ENCODE assay signal across 13 mouse cellular contexts in the genomic region with DNA sequence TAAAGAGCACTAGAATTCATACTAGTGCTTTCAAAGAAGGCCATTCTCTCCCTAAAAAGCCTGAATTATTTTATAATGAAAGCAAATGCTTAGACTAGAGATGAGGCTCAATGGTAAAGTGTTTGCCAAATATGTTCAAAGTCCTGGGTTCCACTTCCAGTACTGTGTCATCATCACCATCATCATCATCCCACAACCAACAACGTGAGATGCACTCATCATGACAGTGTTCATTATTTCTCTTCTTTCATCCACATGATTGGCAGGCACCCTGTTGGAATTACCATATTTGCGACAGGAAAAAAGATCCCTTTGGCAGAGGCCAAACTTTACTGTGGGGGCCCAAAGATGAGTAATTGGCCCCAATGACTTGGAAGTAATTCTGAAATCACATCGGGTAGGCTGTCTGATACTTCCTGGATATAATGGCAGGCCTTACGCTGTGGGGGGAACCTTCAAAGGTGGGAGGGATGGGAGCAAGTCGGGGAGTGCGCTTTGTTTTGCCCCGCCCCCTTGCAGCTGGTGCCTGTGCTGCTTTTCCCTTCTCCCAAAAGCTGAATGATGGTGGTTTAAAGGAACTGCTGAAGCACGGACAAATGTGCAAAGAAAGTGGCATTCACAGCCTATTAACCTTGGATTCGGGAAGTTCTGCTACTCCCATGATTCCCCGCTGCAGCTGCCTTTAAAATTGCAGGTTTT. TPM values are rescaled to one million over a fixed set of nuclear protein-coding genes. Genes with fewer than 3 reads are reported as not detected.
DNase-seq lines count a peak whose midpoint lies in the region; ATAC-seq and TF ChIP-seq lines count a peak whose summit lies in the region.
"Had no signal": no experiment of that assay in that cellular context is flagged by ENCODE, and none has a peak within 500 bp of the region (broad histone marks: within the 10 kb centered on the region; RNA-seq: fewer than 3 reads in every experiment).

No protein-coding gene starts in this region.

- no peak overlapping the region for H3K9ac ChIP-seq in neural tube, embryonic 11.5 days (ENCODE audit: low read length)
- H3K9ac ChIP-seq in forebrain, postnatal 0 days: no peak overlapping the region
- H3K9ac ChIP-seq: lung, embryonic 14.5 days; stomach, embryonic 15.5 days had no signal

- ATAC-seq in neural tube, embryonic 11.5 days (ENCODE audit: insufficient read depth, low FRiP score, low TSS enrichment): no peak; the same call in 1 of the 2 replicates
- peak; percentile 66 for ATAC-seq in forebrain, postnatal 0 days
- no peak for ATAC-seq in CD4-positive, CD25-positive, alpha-beta regulatory T cell, adult 4 months

- no peaks in the 10 kb centered on the region for H3K36me3 ChIP-seq in neural tube, embryonic 11.5 days (ENCODE audit: control insufficient read depth, insufficient read depth, low read length)
- H3K36me3 ChIP-seq in forebrain, postnatal 0 days (ENCODE audit: insufficient read depth): no peaks in the 10 kb centered on the region
- H3K36me3 ChIP-seq: stomach, embryonic 15.5 days had no signal

- no peaks in the 10 kb centered on the region for H3K4me1 ChIP-seq in neural tube, embryonic 11.5 days (ENCODE audit: control insufficient read depth, insufficient read depth, low read length)
- no peaks in the 10 kb centered on the region for H3K4me1 ChIP-seq in forebrain, postnatal 0 days (ENCODE audit: insufficient read depth)
- H3K4me1 ChIP-seq: stomach, embryonic 15.5 days had no signal

- H3K4me2 ChIP-seq in neural tube, embryonic 11.5 days (ENCODE audit: low read depth): no peak overlapping the region
- no peak overlapping the region for H3K4me2 ChIP-seq in forebrain, postnatal 0 days (ENCODE audit: low read depth)
- H3K4me2 ChIP-seq: lung, embryonic 14.5 days; stomach, embryonic 15.5 days had no signal

- 0 out of 2 replicates have a peak overlapping the region, but pooled peaks have one; percentile 15 for H3K4me3 ChIP-seq in gastrocnemius, adult 2 months
- H3K4me3 ChIP-seq in neural tube, embryonic 11.5 days (ENCODE audit: low read depth, low read length): no peak overlapping the region
- no peak overlapping the region for H3K4me3 ChIP-seq in forebrain, postnatal 0 days (ENCODE audit: low read depth, low read length)
- H3K4me3 ChIP-seq: stomach, embryonic 15.5 days had no signal

- no peak overlapping the region for H3K27ac ChIP-seq in gastrocnemius, adult 2 months
- no peak overlapping the region for H3K27ac ChIP-seq in neural tube, embryonic 11.5 days (ENCODE audit: low read depth, low read length)
- H3K27ac ChIP-seq in forebrain, postnatal 0 days (ENCODE audit: low read depth, low read length): no peak overlapping the region
- H3K27ac ChIP-seq: stomach, embryonic 15.5 days had no signal

- WGBS in neural tube, embryonic 11.5 days: 23% methylated on average over 10 of the region's 10 CpGs
- WGBS in forebrain, postnatal 0 days: 10% methylated on average over 10 of the region's 10 CpGs

- DNase-seq in gastrocnemius, adult 2 months: no peak
- no peak for DNase-seq in gastrocnemius, postnatal 14 days
- DNase-seq in neural tube, embryonic 11.5 days (ENCODE audit: low spot score): peak; percentile 34
- no peak for DNase-seq in neural tube, embryonic 10.5 days (ENCODE audit: extremely low spot score, low spot score)
- peak; percentile 36 for DNase-seq in forebrain, postnatal 0 days
- peak; percentile 37 for DNase-seq in retina, embryonic 14.5 days (ENCODE audit: low spot score)
- DNase-seq in MN1 (ENCODE audit: low spot score): no peak
- DNase-seq: adrenal gland, postnatal 36 days; cerebellum, adult 9-11 months; gastrocnemius, postnatal 25 days; lung, embryonic 14.5 days had no signal

- no peaks in the 10 kb centered on the region for H3K27me3 ChIP-seq in neural tube, embryonic 11.5 days (ENCODE audit: control insufficient read depth, insufficient read depth, low read length)
- H3K27me3 ChIP-seq in forebrain, postnatal 0 days (ENCODE audit: insufficient read depth, low read length): no peaks in the 10 kb centered on the region
- H3K27me3 ChIP-seq: stomach, embryonic 15.5 days had no signal

- intact Hi-C loops in gastrocnemius, adult 2 months (cut with DNase I): no loop called here
- intact Hi-C loops in gastrocnemius, postnatal 14 days (cut with DNase I; ENCODE audit: low total_unique reads): no loop called here

- TF ChIP-seq CTCF in gastrocnemius, adult 2 months (IDR thresholded peaks at IDR 0.05): no peak
- TF ChIP-seq CTCF in forebrain, postnatal 0 days (IDR thresholded peaks at IDR 0.05; ENCODE audit: low read depth): no peak

- no peaks in the 10 kb centered on the region for H3K9me3 ChIP-seq in neural tube, embryonic 11.5 days (ENCODE audit: control insufficient read depth, low read length)
- H3K9me3 ChIP-seq in forebrain, postnatal 0 days (ENCODE audit: low read length): no peaks in the 10 kb centered on the region
- H3K9me3 ChIP-seq: stomach, embryonic 15.5 days had no signal

RNA-seq across cellular contexts. Expression of gene Jarid2, which starts 13.9 kb away (rescaled TPM):
- 10 to 100 TPM; 26.0 to 29.0 TPM for total RNA-seq in gastrocnemius, adult 2 months (2021)
- 10 to 100 TPM; 30.5 to 39.7 TPM for total RNA-seq in gastrocnemius, postnatal 14 days (2021)
- polyA plus RNA-seq in neural tube, embryonic 11.5 days (2014; fragmentation: Nextera tagmentation; extraction: Ambion mirVana): 45.5 and 47.9 TPM in 2 replicates
- 20.2 and 22.2 TPM in 2 replicates for total RNA-seq in forebrain, postnatal 0 days (2014; rRNA removed)
- polyA plus RNA-seq in forebrain, postnatal 0 days (2015; fragmentation: Nextera tagmentation; extraction: Ambion mirVana): 8.9 and 16.5 TPM in 2 replicates
- polyA plus RNA-seq in CD4-positive, CD25-positive, alpha-beta regulatory T cell, adult 4 months (2017; shearing (Covaris generic)): 10 to 100 TPM; 42.0 to 56.3 TPM

Comparison
In these comparisons a context has a peak if more than half of its experiments do, and no peak if none do; other contexts are left out.
1. DNase-seq: peak in neural tube, embryonic 11.5 days (single experiment), forebrain, postnatal 0 days (single experiment) and retina, embryonic 14.5 days (single experiment); none in gastrocnemius, adult 2 months (single experiment), gastrocnemius, postnatal 14 days (single experiment), neural tube, embryonic 10.5 days (single experiment) and MN1 (single experiment).